Mouse (Mus musculus) frontal cortex, postnatal 25 days (tissue): ENCODE measurements around the gene Celsr1.
A peak's percentile ranks its signal among the peaks of the same experiment; 100 is the strongest.
"Not testable (repeated sequence)": the region's sequence is repeated elsewhere in the genome, so short reads cannot be mapped to it uniquely, and the experiment has no call there.

ENCODE experiments used
- DNase-seq, 2 experiments: peaks; one replicate each; pipeline ENCODE4 v3.0.0; 2022; ENCODE audit warnings: low spot score in 2 of 2

The Celsr1 gene

DNA sequence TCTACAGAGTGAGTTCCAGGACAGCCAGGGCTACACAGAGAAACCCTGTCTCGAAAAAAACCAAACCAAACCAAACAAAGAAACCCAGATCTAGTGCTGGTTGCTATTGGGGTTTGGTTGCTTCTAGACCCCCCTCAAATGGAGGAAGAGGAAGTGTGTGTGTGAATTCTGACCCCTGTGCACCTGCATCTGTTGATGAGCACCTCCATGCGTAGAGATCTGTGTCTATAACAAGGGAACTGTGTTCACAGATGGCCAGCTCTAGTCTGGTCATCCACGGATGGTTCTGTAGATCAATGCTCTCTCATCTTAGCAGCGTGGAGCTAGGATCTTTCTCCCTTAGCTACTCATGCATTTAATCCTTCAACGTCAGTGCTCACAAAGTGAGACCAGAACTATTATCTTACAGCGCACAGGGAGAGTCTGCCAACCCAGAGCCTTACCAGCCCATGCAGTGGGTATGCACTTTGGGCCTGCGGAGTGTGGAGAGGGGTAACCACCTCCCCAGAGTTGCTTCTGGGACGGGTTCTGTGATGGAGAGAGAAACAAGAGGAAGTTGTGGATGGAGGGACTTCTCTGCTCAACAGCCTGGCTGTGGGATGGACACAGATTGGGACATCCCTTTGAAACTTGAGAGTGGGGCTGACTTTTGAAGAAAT is 30.7 kb upstream of the Celsr1 start:
- DNase-seq = no peak

DNA sequence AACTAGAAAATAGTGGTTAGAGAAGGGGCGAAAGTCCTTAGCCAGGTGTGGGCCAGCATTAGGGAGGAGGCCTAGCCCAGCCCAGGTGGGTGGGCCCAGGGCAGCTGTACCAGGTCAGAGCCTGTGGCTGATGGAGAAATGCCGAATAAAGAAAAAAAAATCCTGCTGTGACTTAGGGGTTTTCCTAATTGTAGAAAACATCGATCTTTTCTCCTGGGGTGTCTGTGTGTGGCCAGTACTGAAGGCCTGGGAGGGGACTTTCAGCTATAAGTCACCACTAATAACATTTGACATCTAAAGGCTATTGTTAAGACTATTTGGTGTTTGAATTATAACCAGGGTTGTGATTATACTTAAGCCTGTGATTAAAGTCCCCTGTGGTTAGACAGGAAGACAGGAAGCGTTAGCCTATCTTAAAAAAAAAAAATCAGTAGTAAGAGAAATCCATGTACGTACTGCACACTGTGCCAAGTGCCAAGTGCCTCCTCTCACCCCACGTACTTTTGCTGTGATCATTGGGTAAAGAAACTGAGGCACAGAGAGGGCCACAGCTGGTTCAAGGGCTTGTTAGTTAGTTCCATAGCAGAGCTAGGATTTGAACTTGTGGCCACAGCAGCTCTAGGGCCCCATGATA is 28.4 kb upstream of the Celsr1 start:
- DNase-seq = no peak

DNA sequence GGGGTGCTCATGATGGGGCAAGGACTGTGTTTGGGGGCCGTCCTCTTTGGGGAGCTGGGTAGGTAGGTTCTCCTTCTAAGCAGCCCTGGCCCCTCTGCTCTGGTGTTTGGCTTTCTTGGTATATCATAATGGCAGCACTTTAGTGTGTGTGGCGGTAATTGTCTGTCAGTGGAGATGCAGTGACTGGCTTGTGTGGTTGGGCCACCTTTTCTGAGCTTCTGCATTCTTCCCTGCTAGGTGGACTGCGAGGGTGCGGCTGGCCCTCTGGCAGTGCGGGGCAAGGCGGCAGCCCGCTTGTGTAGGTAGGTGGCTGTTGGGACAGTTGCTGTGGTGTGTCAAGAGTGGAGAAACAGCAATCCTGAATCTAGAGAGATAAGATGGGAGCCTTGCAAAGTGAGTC is 27.6 kb upstream of the Celsr1 start:
- no peak for DNase-seq

DNA sequence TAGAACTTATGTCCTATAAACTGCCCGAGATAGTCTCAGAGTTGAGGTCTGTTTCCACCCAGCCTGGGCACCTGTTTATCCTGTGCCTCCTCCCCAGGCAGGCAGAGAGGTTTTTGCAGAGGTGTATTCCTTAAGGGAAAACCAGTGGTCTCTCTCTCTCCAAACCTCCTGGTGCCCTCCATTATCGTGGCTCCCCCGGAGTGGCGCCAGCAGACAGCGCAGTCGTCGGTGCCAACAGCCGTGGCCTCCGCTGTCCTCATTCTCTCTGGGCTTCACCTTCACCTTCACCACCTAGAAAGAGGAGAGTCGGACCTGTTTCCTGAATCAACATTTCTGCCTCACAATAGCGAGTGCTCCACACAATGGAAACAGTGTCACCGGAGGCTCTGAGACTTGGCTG is 27.0 kb upstream of the Celsr1 start:
- no peak for DNase-seq

DNA sequence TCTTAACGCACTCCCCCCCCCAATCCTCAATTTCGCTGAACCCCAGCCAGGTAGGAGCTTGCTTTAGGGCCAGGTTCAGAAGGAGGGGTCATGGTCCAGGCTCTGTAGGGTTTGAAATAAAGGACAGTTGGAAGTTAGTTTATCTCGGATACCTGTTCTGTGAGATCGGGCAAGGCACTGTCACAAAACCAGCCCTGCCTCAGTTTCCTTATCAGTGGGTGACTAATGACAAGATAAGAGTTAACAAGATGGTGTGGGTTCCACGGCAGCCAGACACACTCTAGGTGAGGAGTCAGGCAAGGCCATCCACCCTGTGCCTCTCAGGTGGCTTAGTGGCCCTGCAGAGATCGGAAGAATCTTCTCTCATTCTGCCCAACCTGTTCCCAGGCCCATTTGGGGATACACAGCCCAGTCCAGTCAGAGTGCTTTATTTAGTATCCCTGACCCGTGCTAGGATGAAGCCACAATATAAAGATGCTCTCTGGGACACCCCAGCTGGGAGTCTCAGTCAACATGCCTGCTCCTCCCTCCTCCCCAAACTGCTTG is 26.3 kb upstream of the Celsr1 start:
- DNase-seq = no peak

DNA sequence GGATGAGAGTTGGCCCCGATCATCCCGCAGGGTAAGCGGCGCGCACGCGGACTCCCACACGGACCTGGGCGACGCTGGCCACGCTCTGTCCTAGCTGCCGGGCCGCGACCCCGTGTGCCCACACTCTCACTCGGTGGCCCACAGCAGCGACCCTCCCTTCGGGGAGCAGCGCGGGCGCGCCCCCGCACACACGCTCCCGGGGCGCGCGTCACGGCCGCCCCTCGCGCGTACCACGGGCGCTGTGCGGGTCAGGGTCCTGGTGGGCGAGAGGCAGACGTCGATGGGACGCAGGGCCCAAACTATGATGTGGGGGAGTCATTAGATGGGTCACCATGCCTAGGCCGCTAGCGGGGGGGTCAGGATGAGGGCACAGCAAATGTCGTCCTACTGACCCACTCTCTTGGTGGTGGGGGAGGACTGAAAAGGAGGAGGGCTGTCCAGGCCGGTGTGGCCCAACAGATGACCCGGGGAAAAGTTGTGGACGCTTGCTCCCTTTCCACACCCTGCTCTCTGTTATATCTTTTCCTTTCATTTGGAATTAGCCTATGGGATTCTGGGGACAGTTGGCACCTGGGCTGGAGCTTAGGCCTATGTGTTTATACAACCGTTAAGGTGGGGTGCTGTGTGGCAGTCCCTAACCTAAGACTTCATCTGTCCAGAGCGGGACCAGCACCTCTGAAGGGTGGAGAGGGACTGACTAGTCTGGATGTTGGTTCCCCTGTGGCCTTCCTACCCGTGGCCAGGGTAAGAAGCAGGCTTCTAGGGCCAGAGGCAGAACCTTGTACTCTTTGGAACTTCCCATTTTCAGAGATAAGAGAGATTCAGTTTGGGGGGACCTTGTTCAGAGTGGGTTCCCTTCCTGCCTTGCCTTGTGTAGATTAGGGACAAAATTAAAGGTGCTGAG is 25.6 kb upstream of the Celsr1 start:
- no peak for DNase-seq

DNA sequence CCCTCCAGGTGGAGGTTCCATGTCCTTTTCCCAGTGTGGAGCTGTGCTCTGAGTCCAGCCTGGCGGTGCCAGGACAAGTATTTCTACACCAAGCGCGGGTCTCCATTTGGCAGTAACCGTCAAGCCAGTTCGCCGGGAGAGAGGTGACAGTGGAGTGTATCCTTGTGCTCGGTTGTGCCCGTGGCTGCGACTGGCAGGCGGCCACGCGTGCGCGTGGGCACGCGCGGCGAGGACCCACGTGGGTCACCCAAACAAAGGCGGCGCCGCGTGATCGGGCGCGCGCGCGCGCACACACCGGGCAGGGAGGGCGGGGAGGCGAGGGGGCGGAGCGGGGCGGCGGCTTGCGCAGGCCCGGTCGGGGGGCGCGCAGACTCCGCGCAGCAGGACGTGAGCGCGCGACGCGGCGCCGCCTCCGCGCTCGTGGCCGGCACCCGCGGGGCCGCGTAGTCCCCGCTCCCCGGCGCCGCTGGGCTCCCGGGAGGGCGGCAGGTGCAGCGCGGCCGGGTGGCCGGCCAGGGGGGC is 24.9 kb upstream of the Celsr1 start:
- peak; percentile 70 to 76 for DNase-seq

DNA sequence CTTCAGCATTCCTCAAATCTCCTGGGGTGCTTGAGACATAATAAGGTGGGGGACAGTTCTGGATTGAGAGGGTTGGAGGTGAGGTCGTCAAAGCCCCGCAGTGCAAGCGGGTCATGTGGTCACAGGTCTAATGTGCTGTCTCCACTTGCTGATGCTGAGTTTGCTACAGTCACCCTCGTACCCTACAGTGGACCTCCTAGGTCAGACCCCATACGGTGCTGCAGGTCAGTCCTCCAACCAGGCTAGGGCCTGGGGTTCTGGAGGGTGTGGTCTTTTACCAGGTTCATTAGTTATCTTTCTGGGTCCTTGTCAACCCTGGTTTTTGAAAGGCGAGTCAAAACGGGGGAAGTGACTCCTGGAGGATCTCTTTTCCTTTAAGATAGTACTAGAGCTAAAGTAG is 24.3 kb upstream of the Celsr1 start:
- DNase-seq = no peak

DNA sequence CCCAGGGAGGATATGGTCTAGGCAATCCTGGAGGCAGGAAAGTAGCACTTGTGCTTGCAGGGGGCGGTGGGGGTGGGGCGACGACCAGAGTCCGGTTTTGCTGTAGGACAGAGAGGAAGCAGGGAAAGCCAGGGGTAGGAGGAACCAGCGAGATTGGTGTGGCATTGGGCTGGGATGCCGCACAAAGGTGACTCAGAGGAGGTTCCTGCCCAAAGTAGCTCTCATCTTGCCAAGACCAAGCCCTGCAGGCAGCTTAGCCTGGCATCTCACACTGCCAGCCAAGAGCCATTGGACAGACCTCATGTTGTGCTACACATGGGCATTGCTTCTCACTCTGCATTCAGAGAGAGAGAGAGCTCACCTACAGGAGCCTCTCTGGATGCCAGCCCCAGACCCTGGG is 23.8 kb upstream of the Celsr1 start, which contains the start of gene Gramd4:
Gramd4 (plus strand) TSS at position 283 of the 400 bp plus-strand sequence.
- DNase-seq = no peak

DNA sequence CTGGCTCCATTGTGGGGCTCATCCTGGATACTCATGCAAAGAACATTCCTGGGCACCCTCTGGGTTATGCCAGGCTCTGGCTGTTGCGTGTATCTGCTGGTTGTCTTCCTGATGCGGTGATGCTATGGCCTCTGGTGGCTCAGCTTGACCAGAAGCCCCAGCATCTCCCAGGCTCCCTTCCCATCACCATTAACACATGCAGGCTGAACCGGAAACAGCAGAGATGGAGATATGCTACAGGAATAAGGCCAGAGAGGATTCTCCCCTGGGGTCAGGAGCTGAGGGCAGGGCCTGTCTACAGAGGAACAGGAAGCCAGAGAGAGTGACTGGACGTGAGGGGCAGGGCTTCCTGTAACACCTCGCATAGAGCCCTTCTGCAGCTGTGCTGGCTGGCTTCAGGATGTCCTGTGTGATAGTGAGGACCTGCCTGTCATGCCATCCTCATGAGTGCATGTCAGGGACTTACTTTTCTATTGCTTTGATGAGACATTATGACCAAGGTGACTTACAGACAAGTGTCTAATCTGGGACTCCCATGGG is 22.7 kb upstream of the Celsr1 start:
- DNase-seq = no peak

DNA sequence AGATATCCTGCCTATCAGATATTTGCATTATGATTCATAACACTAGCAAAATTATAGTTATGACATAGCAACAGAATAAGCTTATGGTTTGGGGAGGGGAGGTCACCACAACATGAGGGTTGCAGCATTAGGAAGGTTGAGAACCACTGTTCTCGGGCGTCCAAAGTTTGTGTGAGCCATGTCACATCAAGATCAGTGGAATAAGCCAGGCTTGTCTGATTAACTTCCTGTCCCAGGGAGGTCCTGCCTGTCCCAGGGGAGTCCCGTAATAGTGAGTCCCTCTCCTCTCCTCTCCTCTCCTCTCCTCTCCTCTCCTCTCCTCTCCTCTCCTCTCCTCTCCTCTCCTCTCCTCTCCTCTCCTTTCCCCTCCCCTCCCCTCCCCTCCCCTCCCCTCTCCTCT is 21.3 kb upstream of the Celsr1 start:
- DNase-seq = not testable (repeated sequence)

DNA sequence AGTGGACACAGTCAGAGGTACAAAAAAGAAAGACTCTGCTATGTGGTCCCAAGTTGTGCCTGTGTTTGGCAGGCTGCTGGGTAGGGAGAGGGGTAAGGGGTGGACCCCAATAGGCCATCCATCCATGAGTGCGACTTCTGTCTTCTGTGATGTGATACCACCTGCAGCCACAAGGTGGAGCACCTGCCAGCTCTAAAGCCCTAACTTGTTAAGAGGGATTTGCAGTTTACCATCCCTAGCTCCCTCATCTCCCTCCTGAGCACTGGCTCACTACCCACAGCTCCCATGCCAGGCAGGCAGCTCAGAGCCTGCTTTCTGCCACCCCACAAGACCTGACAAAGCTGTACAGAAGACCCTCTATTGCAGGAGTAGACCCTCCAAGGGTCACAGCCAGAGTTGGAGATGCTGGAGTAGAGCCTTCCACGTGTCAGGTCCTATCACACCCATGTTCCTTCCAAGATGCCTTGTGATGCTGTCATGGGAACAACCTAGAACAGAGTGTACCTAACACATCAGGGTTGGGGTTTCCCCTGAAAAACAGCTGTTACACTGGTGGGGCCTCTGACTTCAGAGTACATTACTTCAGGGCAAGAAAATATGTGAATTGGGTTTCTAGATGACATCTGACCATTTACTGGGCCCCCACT is 20.4 kb upstream of the Celsr1 start:
- peak; percentile 85 to 90 for DNase-seq

DNA sequence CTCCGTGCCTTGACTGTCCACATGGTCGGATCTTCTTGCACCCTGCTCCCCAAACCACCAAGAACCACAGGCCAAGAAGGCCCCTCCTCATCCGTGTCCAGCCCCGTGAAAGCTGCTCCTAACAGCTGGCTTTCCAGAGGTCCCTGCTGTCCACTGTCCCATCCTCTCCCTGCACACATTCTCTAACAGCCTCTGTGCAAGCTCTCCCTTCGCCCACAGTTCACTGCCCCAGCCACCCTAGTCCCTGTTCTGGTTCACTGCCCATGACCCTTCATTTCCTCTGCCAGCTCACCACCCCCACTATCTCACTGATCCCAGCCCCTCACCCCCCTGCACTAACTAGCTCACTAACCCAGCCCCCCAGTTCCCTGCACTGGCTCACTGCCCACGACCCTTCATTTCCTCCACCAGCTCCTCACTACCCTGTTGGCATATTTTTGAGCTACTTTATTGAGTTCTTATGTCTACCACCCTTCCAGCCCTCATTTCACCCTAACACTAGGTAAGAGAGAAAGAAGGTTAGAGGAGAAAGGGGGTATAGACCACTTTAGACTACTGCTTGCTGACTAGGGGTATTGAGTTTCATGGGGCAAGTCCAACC is 18.4 kb upstream of the Celsr1 start:
- no peak for DNase-seq

DNA sequence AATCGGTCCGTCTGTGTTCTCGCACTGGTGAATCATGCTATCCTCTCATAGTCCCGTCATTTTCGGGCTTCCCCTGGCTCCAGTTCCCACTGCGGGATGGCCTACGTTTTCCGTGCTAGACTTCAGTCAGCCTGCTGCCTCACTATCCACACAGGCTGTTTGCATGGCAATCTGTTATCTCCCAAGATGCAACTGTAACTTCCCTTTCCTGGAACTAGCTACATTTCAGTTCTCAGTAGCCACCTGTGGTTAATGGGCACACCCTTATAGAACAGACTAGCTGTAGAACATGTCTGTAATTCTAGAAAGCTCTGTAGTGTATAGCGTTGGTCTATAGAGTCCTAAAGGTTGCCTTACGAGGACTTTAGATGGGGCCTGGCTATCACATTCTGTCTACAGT is 17.6 kb upstream of the Celsr1 start:
- DNase-seq = no peak

DNA sequence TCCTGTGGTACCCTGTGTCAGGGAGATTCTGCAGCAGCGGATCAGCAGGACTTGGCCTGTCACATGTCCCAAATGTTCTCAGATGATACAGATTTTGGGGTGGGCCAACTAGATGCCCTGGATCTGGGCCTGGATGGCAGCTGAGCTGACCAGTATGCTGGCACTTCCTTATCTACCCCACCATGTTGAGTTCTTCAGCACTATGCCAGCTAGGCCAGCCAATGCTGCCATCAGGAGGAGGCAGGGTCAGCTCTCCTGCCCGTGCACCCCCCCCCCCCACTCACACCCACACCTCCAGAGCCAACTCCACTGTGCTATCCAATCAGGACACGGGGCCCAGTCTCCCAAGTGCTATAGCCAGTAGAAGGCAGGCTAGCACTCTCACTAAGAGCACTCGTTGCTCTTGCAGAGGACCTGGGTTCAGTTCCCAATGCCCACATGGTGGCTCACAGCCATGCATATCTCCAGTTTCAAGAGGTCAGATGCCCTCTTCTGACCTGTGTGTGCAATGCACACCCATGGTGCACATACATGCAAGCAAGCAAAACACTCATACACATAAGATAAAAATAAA is 16.7 kb upstream of the Celsr1 start:
- DNase-seq = no peak

DNA sequence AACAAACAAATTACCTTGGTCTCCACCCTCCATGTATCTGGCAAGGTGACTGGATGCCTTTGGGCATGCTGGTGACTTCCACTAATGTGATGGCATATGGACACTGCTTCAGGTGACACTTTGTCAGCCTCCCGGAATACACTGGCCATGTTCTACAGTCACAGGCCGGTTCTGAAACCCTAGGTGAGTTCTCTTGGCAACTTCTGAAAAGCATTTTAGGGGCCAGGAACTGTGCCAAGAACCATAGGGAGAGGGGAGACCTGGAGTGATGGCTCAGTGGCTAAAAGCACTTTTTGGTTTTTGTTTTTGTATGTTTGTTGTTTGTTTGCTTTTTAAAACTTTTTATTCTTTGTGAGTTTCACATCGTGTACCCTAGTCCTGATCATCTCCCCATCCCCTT is 15.9 kb upstream of the Celsr1 start:
- no peak for DNase-seq

DNA sequence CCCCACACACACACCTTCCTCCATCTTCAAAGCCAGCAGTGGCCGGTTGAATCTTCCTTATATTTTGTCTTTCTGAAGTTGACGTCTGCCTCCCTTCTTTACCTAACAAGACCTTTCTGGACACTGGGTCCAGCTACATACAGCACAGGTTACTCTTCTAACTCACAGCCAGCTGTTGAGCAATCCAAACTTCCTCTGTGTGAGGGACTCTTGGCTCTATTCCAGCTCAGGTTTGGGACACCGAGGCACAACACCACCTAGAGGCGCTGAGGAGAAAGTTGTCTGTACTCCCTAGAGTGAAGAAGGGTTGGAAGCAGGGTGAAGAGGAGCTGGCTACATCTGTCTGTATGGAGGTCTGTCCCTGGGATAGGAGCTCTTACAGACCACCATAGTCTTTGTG is 8.8 kb upstream of the Celsr1 start:
- no peak for DNase-seq

DNA sequence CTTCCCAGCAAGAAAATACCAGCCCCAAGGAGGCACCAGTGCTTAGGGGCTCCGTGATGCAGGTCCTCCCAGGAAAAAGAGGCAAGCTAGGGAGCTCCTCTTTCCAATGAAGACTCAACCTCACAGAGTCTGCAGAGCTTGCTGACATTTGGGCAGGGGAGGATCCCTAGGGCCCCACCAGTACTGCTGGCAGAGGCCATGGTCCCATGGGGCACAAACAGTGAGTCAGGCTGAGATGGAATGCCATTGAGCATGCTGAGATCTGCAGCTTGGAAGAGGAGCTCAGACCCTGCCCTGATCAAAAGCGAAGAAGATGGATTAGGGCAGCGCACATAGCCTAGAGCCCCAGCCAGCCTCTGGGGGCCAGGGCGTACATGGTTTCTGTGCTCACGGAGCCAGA is 7.8 kb upstream of the Celsr1 start:
- no peak for DNase-seq

DNA sequence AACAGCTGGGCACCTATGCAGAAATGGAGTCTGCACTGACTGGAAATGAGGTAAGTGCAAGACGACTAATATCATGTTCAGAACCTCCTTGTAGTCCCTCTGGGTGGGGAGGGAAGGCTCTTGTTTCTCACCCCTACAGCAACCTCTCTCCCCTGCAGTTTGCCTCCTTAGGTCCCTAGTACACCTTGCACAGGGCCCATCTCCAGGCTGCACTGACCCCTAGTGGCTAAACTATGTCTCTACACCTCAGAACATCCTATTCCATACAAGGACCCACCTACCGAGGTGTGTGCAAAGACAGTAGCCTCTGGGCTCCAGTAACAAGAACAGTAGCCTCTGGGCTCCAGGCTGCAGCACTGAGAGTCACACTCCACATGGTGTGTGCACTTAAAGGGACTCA is 5.2 kb upstream of the Celsr1 start:
- peak in 1 of 2 experiments; percentile 60 for DNase-seq

DNA sequence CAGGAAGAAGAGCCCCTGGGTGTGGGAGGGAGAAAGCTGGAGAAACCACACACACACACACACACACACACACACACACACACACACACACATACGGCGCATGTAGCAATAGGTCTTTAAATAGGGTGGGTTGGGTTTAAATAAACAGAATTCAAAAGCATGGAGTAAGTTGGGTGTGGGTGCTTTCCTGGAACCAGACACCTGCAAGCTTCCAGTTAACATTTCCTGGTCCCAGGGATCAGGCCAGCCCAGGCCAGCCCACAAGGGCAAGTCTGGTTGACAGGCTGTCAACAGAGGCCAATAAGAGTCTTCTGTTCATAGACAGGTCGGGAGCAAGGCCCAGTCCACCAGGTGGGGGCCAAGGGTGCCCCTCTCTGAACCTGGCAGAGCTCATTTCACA is 2.3 kb upstream of the Celsr1 start:
- DNase-seq = no peak
